Comparison of ENCODE assay signal across 8 mouse cellular contexts in genomic region chr4:61973236-61973635, GRCm38 (mm10).
DNase-seq lines count a peak whose midpoint lies in the region; ATAC-seq and TF ChIP-seq lines count a peak whose summit lies in the region.

No protein-coding gene starts in this region.

- H3K4me3 ChIP-seq in forebrain, embryonic 11.5 days (ENCODE audit: low read depth, low read length), result no peak overlapping the region
- H3K4me3 ChIP-seq in forebrain, embryonic 12.5 days (replicated peaks), result no peak overlapping the region
- H3K4me3 ChIP-seq in liver, adult 2 months (ENCODE audit: insufficient read depth, low read depth, low read length), result no peak overlapping the region
- H3K4me3 ChIP-seq in liver, embryonic 11.5 days (ENCODE audit: low read depth, low read length), result no peak overlapping the region

- WGBS in forebrain, embryonic 11.5 days, result 64% methylated on average over 2 of the region's 2 CpGs
- WGBS in forebrain, embryonic 12.5 days, result 57% methylated on average over 2 of the region's 2 CpGs
- WGBS in liver, adult 2 months, result 47% methylated on average over 2 of the region's 2 CpGs
- WGBS in liver, embryonic 11.5 days, result 53% methylated on average over 2 of the region's 2 CpGs

- H3K27me3 ChIP-seq in forebrain, embryonic 11.5 days (ENCODE audit: control insufficient read depth, insufficient read depth, low read length), result no peaks in the 10 kb centered on the region
- H3K27me3 ChIP-seq in forebrain, embryonic 12.5 days, result no peaks in the 10 kb centered on the region
- no peaks in the 10 kb centered on the region for H3K27me3 ChIP-seq in liver, adult 2 months (ENCODE audit: control insufficient read depth, insufficient read depth, low read length)
- H3K27me3 ChIP-seq in liver, embryonic 11.5 days (replicated peaks; ENCODE audit: control insufficient read depth, insufficient read depth, low read length), result no peaks in the 10 kb centered on the region

- no peaks in the 10 kb centered on the region for H3K79me2 ChIP-seq in liver, adult 2 months (ENCODE audit: control insufficient read depth, insufficient read depth, low read length)

- no peak overlapping the region for H3K9ac ChIP-seq in forebrain, embryonic 11.5 days (ENCODE audit: low read length)
- no peak overlapping the region for H3K9ac ChIP-seq in forebrain, embryonic 12.5 days
- H3K9ac ChIP-seq in liver, adult 2 months (ENCODE audit: low read depth, low read length), result no peak overlapping the region
- H3K9ac ChIP-seq in liver, embryonic 11.5 days (ENCODE audit: low read depth, low read length), result no peak overlapping the region

- H3K27ac ChIP-seq in forebrain, embryonic 11.5 days (ENCODE audit: low read depth, low read length), result no peak overlapping the region
- H3K27ac ChIP-seq in forebrain, embryonic 12.5 days, result no peak overlapping the region
- no peak overlapping the region for H3K27ac ChIP-seq in liver, adult 2 months (replicated peaks; ENCODE audit: insufficient read depth, low read depth, low read length)
- H3K27ac ChIP-seq in liver, embryonic 11.5 days (ENCODE audit: low read depth, low read length), result no peak overlapping the region

- ATAC-seq in forebrain, embryonic 11.5 days (replicated peaks; ENCODE audit: low FRiP score), result 0 out of 2 replicates have a peak, but pooled peaks have one; percentile 49
- no peak for ATAC-seq in forebrain, embryonic 12.5 days (ENCODE audit: low FRiP score)
- no peak for ATAC-seq in liver, embryonic 11.5 days (replicated peaks; ENCODE audit: low FRiP score)
- no peak for ATAC-seq in megakaryocyte, adult 5-6 weeks (ENCODE audit: poor library complexity, severe bottlenecking)

- no peaks in the 10 kb centered on the region for H3K4me1 ChIP-seq in forebrain, embryonic 11.5 days (replicated peaks; ENCODE audit: control insufficient read depth, insufficient read depth, low read length)
- H3K4me1 ChIP-seq in forebrain, embryonic 12.5 days, result no peaks in the 10 kb centered on the region
- peaks cover 19% of the 10 kb centered on the region for H3K4me1 ChIP-seq in liver, adult 2 months (ENCODE audit: control insufficient read depth, insufficient read depth, low read length)
- H3K4me1 ChIP-seq in liver, embryonic 11.5 days (replicated peaks; ENCODE audit: control insufficient read depth, insufficient read depth, low read length), result no peaks in the 10 kb centered on the region

- H3K9me3 ChIP-seq in forebrain, embryonic 11.5 days (ENCODE audit: control insufficient read depth, low read length), result no peaks in the 10 kb centered on the region
- H3K9me3 ChIP-seq in forebrain, embryonic 12.5 days, result no peaks in the 10 kb centered on the region
- 0 out of 2 replicates have a peak, but pooled peaks cover 2% of the 10 kb centered on the region for H3K9me3 ChIP-seq in liver, embryonic 11.5 days (ENCODE audit: control insufficient read depth, low read length)

- no peak overlapping the region for H3K4me2 ChIP-seq in forebrain, embryonic 11.5 days (ENCODE audit: low read depth, low read length, severe bottlenecking)
- H3K4me2 ChIP-seq in forebrain, embryonic 12.5 days, result no peak overlapping the region
- H3K4me2 ChIP-seq in liver, embryonic 11.5 days, result no peak overlapping the region

- no peaks in the 10 kb centered on the region for H3K36me3 ChIP-seq in forebrain, embryonic 11.5 days (ENCODE audit: control insufficient read depth, insufficient read depth, low read length)
- H3K36me3 ChIP-seq in forebrain, embryonic 12.5 days (replicated peaks), result no peaks in the 10 kb centered on the region
- no peaks in the 10 kb centered on the region for H3K36me3 ChIP-seq in liver, adult 2 months (ENCODE audit: control insufficient read depth, insufficient read depth, low read length)
- H3K36me3 ChIP-seq in liver, embryonic 11.5 days (ENCODE audit: control insufficient read depth, insufficient read depth, low read length), result no peaks in the 10 kb centered on the region

- no peak for TF ChIP-seq POLR2A in liver, adult 2 months (IDR thresholded peaks at IDR 0.05; ENCODE audit: extremely low read depth, insufficient read depth, low read length)

- peak; percentile 57 for DNase-seq in forebrain, embryonic 11.5 days (ENCODE audit: low spot score)
- DNase-seq in liver, adult 2 months (ENCODE audit: extremely low read depth, low read depth, low spot score), result peak; percentile 42
- DNase-seq in liver, embryonic 11.5 days (ENCODE audit: low spot score), result no peak
- peak; percentile 56 for DNase-seq in ES-CJ7 (ENCODE audit: low read depth, low spot score)
- DNase-seq in embryo, embryonic 10 days (ENCODE audit: low spot score), result peak; percentile 42
- peak; percentile 33 for DNase-seq in lung, postnatal 36 days

- peak; percentile 83 for TF ChIP-seq CTCF in liver, adult 2 months (IDR thresholded peaks at IDR 0.05; ENCODE audit: low read depth, low read length)
